Mouse (Mus musculus): Measurements from ENCODE around the gene Pou6f1. TPM values are rescaled to one million over a fixed set of nuclear protein-coding genes. Genes with fewer than 3 reads are reported as not detected.
"Not testable (repeated sequence)": the region's sequence is repeated elsewhere in the genome, so short reads cannot be mapped to it uniquely, and the experiment has no call there.

Gene Pou6f1
- polyA plus RNA-seq, 1 experiment from 2014 or later: 28.9 TPM

DNA sequence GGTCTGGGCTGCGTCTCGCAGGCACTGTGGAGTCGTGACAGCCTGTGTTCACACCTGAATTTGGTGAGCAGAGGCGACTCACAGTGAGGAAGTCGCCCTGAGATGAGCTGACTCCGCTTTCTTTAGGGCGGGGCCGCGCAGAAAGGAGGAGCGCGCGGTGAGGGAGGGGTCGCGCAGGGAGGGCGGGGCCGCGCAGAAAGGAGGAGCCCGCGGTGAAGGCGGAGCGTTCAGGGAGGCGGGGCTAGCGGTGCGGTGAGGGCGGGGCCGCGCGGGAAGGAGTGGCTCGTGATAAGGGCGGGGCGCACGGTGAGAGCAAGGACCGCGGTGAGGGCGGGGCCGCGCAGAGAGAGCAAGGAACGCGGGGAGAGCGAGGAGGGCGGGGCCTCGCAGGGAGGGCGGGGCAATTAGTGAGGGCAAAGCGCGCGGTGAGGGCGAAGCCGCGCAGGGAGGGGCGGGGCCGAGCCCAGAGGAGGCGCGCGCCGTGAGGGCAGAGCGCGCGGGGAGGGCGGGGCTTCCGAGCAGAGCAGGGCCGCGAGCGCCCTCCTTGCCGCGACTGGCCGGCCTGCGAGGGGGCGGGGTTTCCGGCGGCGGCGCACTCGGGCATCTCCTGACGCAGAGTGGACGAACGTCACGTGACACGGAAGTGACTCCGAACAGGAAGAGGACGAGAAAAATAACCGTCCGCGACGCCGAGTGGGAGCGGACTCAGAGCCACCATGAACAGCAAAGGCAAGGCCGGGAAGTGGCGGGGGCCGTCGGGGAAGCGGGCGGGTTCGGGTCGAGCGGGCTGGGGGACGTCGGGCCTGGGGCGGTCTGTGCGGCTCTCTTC lies 15.4 kb upstream of the Pou6f1 start, which contains the start of gene Dazap2:
Gene Dazap2 (plus strand): TSS at position 354 of the 829 bp plus-strand sequence.
- H3K9me3 ChIP-seq (replicated peaks): no peaks in the 10 kb centered on the region
- peaks cover 24% of the 10 kb centered on the region for H3K36me3 ChIP-seq
- peak; percentile 91 for ATAC-seq (ENCODE audit: low FRiP score)
- peak within 1 kb of the TSS; percentile 97 for H3K27ac ChIP-seq
- H3K4me1 ChIP-seq: peaks cover 20% of the 10 kb centered on the region
- WGBS: 1% methylated on average over 94 of the region's 99 CpGs
- no peaks in the 10 kb centered on the region; the same call in 1 of the 2 replicates for H3K27me3 ChIP-seq
- H3K4me2 ChIP-seq (replicated peaks): peak within 1 kb of the TSS; percentile 88
- H3K9ac ChIP-seq: peak within 1 kb of the TSS; percentile 89
- H3K4me3 ChIP-seq: peak within 1 kb of the TSS; percentile 86

DNA sequence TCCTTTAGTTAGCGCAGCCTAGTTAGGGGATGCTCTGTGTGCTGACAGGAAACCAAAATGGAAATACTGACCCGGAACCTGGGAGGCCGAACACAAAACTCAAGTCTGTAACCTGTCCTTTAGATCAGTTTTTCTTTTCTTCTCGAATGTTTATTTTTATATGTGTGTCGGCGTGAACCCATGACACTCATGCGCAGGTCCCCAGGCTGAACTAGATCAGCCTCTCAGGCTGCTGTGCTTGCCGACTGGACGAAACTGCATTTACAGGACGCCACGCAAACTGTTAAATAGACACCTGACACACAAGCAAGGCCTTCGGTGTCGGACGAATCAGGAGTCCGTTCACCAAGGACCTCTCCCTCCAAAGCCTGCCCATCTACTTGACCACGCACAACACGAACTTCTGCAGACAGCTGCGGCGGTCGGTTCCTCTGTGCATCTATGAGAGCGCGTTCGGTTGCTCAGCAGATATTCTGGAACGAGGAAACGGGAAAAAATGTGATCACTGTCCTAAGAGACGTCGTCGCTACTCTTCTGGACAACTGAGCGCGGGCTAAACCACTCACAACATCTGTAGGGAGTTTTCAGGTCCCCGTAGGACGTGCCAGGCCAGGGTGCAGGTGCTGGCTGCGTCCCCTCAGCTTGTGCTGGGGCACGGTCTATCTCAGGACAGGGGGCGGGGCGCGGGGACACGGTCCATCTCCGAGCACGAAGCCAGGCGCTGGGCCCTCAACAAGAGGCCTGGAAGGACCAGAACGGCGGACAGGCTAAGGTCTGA lies 14.6 kb upstream of the Pou6f1 start:
- Histone ChIP-seq H3K9me3 (replicated peaks) (no peaks in the 10 kb centered on the region), H3K27ac (peak overlapping the region; percentile 97), H3K36me3 (peaks cover 17% of the 10 kb centered on the region), H3K4me1 (peaks cover 20% of the 10 kb centered on the region), H3K27me3 (no peaks in the 10 kb centered on the region; the same call in 1 of the 2 replicates), H3K4me2 (replicated peaks) (peak overlapping the region; percentile 75), H3K9ac (peak overlapping the region; percentile 89), H3K4me3 (peak overlapping the region; percentile 86)
- WGBS: 12% methylated on average over 43 of the region's 43 CpGs
- ATAC-seq (ENCODE audit: low FRiP score): no peak; the same call in 1 of the 2 replicates

DNA sequence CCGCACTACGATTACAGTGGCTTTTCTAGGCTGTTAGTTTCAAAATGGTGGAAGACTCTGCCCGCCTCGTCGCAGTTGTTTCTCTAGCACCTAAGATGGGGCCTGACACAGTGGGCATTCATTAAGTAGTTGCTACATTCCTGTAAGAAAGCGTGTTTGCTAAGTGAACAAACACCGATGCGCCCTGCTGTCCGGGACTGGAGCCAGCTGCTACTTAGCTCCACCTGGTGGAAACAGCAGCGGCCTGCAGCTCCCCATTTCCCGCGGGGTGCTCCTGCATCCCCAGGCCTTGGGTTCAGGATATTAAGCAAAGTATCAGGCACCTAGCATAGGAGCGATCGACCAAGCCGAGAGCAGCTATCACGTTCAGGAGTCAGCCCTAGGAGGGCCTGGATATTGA lies 13.8 kb upstream of the Pou6f1 start:
- H3K27ac ChIP-seq: no peak overlapping the region
- H3K27me3 ChIP-seq: no peaks in the 10 kb centered on the region; the same call in 1 of the 2 replicates
- no peak for ATAC-seq (ENCODE audit: low FRiP score)
- H3K36me3 ChIP-seq: peaks cover 9% of the 10 kb centered on the region
- no peaks in the 10 kb centered on the region for H3K9me3 ChIP-seq (replicated peaks)
- H3K4me1 ChIP-seq: peaks cover 20% of the 10 kb centered on the region
- 9% methylated on average over 16 of the region's 16 CpGs for WGBS
- H3K4me3 ChIP-seq: peak overlapping the region; percentile 11; the same call in 1 of the 2 replicates
- no peak overlapping the region for H3K9ac ChIP-seq
- peak overlapping the region; percentile 45 for H3K4me2 ChIP-seq (replicated peaks)

DNA sequence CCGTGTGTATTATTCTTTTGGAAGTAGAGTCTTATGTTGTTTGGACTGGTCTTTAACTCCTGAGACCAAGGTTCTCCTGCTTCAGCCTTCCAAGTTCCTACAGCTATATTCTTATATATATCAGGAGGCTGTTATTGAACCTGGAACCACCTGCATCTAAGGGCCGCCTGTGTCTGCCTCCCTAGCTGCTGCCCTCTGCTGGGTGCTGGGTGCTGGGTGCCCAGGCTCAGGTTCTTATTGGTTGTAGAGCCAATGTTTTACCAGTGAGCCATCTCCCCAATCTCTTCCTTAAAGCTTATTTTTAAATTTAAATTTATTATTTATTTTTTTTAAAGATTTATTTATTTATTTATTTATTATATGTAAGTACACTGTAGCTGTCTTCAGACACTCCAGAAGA lies 12.6 kb upstream of the Pou6f1 start:
- Histone ChIP-seq H3K4me1 (peaks cover 20% of the 10 kb centered on the region), H3K27ac (no peak overlapping the region), H3K9me3 (replicated peaks) (no peaks in the 10 kb centered on the region), H3K4me2 (replicated peaks) (no peak overlapping the region), H3K4me3 (no peak overlapping the region), H3K9ac (no peak overlapping the region), H3K36me3 (no peaks in the 10 kb centered on the region), H3K27me3 (no peaks in the 10 kb centered on the region; the same call in 1 of the 2 replicates)
- 77% methylated on average over 2 of the region's 2 CpGs for WGBS
- ATAC-seq (ENCODE audit: low FRiP score): no peak

DNA sequence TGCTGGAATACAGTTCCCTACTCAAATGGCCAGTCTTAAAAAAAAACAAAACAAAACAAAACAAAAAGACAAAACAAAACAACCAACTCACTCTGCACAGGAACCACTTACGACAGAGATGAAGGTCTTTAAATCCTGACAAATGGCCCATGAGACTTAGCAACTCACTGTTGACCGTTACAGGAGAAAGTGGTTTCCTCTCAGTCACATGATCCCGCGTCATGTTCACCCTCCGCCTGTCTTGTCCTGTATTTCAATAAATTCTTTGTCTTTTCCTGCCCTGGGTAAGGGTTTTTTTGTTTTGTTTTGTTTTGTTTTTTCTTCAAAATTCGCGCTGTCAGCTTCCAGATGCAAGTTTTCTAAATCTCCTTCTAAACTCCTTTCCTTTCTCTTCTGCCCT lies 12.2 kb upstream of the Pou6f1 start:
- 85% methylated on average over 7 of the region's 7 CpGs for WGBS
- Histone ChIP-seq H3K4me1 (peaks cover 20% of the 10 kb centered on the region), H3K4me3 (no peak overlapping the region), H3K27me3 (no peaks in the 10 kb centered on the region; the same call in 1 of the 2 replicates), H3K9ac (no peak overlapping the region), H3K9me3 (replicated peaks) (no peaks in the 10 kb centered on the region), H3K4me2 (replicated peaks) (no peak overlapping the region), H3K27ac (no peak overlapping the region), H3K36me3 (no peaks in the 10 kb centered on the region)
- ATAC-seq (ENCODE audit: low FRiP score): no peak

DNA sequence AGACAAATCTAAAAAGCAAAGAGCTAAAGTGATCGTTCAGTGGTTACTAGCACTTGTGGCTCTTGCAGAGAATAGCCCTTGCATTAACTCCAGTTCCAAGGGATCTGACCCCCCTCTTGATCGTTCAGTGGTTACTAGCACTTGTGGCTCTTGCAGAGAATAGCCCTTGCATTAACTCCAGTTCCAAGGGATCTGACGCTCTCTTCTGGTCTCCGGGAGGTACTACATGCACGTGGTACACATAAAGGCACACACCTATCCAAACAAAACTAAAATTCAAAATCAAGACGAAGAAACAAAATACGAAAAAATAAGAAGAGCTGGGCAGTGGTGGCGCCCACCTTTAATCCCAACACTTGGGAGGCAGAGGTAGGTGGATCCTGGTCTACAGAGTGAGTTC lies 6.9 kb upstream of the Pou6f1 start:
- 91% methylated on average over 8 of the region's 8 CpGs for WGBS
- not testable (repeated sequence) for H3K4me3 ChIP-seq; H3K36me3 ChIP-seq; H3K9me3 ChIP-seq (replicated peaks); H3K9ac ChIP-seq; ATAC-seq (ENCODE audit: low FRiP score); H3K27ac ChIP-seq; H3K4me2 ChIP-seq (replicated peaks)
- Histone ChIP-seq H3K4me1 (peaks cover 14% of the 10 kb centered on the region), H3K27me3 (peaks cover 11% of the 10 kb centered on the region)

DNA sequence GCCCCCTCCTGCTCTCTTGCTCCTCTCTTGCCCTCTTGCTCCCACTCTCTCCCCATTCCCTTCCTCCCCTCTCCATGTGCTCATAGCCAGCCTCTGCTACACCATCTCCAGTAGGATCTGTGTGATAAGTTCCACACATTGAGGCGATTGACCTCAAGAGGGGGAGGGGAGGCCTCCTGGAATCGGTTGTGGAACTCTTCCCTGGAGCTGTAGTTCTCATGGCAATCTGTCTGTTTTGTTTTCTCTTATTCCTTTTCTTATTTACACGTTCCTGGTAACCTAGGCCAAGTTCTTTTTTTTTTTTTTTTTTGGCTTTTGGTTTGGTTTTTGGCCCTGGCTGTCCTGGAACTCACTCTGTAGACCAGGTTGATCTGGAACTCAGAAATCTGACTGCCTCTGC lies 1.9 kb upstream of the Pou6f1 start:
- Histone ChIP-seq H3K4me2 (replicated peaks) (no peak overlapping the region), H3K9ac (no peak overlapping the region), H3K4me1 (peaks cover 23% of the 10 kb centered on the region), H3K9me3 (replicated peaks) (no peaks in the 10 kb centered on the region), H3K27ac (no peak overlapping the region), H3K27me3 (peaks cover 25% of the 10 kb centered on the region), H3K4me3 (no peak overlapping the region), H3K36me3 (no peaks in the 10 kb centered on the region)
- ATAC-seq (ENCODE audit: low FRiP score): no peak
- 49% methylated on average over 3 of the region's 3 CpGs for WGBS

DNA sequence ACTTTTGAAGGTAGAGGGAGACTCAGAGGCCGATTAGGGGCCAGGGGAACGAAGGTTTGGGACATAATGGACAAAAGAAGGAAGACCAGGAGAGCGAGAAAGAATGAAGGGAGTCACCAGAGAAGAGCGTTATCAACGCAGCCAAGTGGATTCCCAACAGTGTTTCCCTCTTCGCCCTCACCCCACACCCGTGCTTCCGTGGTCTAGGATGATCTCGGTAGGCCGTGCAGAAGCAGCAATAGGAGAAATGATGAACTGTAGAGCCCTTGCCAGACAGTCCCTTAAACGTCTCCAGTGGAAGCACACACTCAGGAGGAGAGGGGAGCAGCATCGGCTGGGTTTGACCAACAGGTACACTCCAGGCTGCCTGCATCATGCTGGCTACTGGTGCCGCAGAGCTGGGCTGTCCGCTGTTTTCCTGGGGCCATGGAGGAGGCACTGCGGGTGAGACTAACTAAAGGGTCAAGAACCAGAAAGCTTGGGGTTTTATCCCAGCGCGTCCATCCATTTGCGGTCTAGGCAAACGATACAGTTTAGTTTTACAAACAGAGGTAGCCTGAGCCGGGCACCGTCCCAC lies 1.0 kb upstream of the Pou6f1 start:
- Histone ChIP-seq H3K4me2 (replicated peaks) (peak overlapping the region; percentile 83), H3K4me1 (peaks cover 23% of the 10 kb centered on the region), H3K27me3 (peaks cover 25% of the 10 kb centered on the region), H3K9me3 (replicated peaks) (no peaks in the 10 kb centered on the region), H3K27ac (no peak overlapping the region), H3K4me3 (peak overlapping the region; percentile 89), H3K36me3 (no peaks in the 10 kb centered on the region), H3K9ac (no peak overlapping the region)
- no peak for ATAC-seq (ENCODE audit: low FRiP score)
- 12% methylated on average over 21 of the region's 21 CpGs for WGBS

DNA sequence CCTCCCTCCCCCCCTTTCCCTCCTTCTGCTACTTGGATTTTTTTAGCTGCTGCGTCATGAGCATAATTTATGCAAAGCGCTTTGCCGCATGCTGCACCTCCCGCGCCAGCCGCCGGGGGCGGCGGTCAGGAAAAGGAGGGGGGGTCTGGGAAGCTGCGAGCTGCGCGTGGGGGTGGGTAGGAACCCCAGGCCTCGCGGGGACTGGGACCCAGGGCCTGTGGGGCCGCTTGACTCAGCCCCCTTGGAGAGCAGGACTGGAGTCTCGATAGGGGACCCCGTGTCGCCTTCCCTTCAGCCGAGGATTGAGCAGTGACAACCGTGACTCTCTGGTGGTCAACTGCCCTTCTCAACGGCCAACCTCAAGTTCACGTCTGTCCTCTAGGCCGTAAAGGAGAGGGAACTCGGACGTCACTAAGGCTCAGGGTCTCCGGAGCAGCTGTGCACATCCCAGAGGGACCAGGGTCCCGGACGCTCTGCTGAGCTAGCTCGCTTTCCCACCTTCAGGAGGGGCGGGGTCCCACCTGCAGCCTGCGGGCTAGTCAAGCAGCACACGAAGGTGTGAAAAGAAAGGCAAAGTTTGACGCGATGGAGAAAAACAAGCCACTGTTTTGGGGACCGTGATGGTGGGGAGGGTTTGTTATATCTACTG lies 387 bp upstream of the Pou6f1 start:
- H3K9me3 ChIP-seq (replicated peaks): no peaks in the 10 kb centered on the region
- H3K9ac ChIP-seq: peak overlapping the region; percentile 98
- peak; percentile 77 for ATAC-seq (ENCODE audit: low FRiP score)
- peaks cover 20% of the 10 kb centered on the region for H3K4me1 ChIP-seq
- peaks cover 25% of the 10 kb centered on the region for H3K27me3 ChIP-seq
- H3K4me2 ChIP-seq (replicated peaks): peak overlapping the region; percentile 83
- no peaks in the 10 kb centered on the region for H3K36me3 ChIP-seq
- WGBS: under 1% methylated on average over 27 of the region's 35 CpGs
- H3K27ac ChIP-seq: peak overlapping the region; percentile 90
- peak overlapping the region; percentile 89 for H3K4me3 ChIP-seq

DNA sequence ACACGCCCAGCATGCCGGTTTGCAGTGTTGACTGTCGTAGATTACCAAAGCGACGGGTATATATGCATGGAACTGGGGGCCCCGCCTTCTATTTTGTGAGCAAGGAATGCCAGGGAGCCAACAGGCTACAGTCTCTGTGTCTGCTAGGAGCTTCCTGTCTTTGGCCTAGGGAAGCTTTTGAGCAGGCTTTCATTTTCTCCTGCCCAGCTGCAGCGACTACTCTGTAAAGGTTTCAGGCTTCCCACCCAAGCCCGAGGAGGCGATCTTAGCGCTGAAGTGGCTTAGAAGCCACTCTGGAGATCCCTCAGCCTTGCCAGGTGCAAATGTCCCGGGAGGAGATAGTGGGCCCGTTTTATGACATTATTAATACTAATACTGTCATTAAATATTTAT lies 905 bp downstream of the Pou6f1 start:
- WGBS: 2% methylated on average over 12 of the region's 12 CpGs
- no peaks in the 10 kb centered on the region for H3K9me3 ChIP-seq (replicated peaks)
- H3K4me1 ChIP-seq: peaks cover 9% of the 10 kb centered on the region; the same call in 1 of the 2 replicates
- peak overlapping the region; percentile 83 for H3K4me2 ChIP-seq (replicated peaks)
- H3K4me3 ChIP-seq: peak overlapping the region; percentile 89
- peak overlapping the region; percentile 98 for H3K9ac ChIP-seq
- H3K27ac ChIP-seq: peak overlapping the region; percentile 90
- no peaks in the 10 kb centered on the region for H3K36me3 ChIP-seq
- ATAC-seq (ENCODE audit: low FRiP score): peak; percentile 38
- H3K27me3 ChIP-seq: peaks cover 25% of the 10 kb centered on the region

DNA sequence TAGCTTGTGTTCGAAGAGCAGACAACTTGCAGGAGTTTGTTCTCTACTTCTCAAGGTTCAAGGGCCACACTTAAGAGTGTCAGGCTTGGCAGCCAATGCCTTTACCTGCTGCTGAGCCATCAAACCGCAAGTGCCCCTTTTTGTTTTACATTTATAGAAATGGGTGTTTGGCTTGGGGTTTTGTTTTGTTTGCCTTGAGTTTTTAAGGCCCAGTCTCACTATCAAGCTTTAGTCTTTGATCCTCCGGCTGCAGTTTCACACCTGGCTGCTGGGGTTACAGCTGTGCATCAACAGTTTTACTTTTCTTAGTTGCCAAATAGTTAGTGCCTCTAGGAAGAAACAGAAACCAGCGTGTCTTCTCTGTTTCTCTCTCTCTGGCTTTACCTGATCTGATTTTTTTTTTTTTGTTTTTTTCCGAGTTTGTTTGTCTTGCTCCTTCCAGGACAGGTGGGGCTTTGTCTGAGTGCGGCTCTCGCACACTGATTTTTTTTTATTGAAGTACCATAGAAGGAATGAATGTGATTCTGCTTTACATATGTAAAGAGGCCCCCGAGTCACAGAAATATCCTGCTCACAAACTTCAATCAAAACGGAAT lies 1.4 kb downstream of the Pou6f1 start:
- 26% methylated on average over 9 of the region's 9 CpGs for WGBS
- Histone ChIP-seq H3K27me3 (peaks cover 20% of the 10 kb centered on the region), H3K9ac (peak overlapping the region; percentile 98), H3K4me2 (replicated peaks) (peak overlapping the region; percentile 83), H3K4me3 (peak overlapping the region; percentile 89), H3K4me1 (peaks cover 9% of the 10 kb centered on the region; the same call in 1 of the 2 replicates), H3K9me3 (replicated peaks) (no peaks in the 10 kb centered on the region), H3K27ac (no peak overlapping the region), H3K36me3 (no peaks in the 10 kb centered on the region)
- no peak for ATAC-seq (ENCODE audit: low FRiP score)

All from hindbrain, embryonic 12.5 days (tissue).